Mouse (Mus musculus) ES-E14 (cell line): Measurements from ENCODE around the gene Shisa7. TPM values are rescaled to one million over a fixed set of nuclear protein-coding genes. Genes with fewer than 3 reads are reported as not detected.
"Not testable (repeated sequence)": the region's sequence is repeated elsewhere in the genome, so short reads cannot be mapped to it uniquely, and the experiment has no call there.

Experiments
- DNase-seq: peaks from one replicate; pipeline ENCODE4 v3.0.0-alpha.2; 2013; ENCODE audit warnings: low read depth, low spot score
- H3K27ac ChIP-seq: 2 replicates; pipeline ENCODE4 v1.5.1; 2012; ENCODE audit warnings: low read depth, mild to moderate bottlenecking, low read length, moderate library complexity, mixed read lengths; ENCODE audit not compliant: poor library complexity, insufficient read depth, severe bottlenecking
- H3K36me3 ChIP-seq: 2 replicates; pipeline ENCODE4 v1.6.1; 2012; ENCODE audit warnings: mild to moderate bottlenecking, low read length, moderate library complexity, mixed read lengths; ENCODE audit not compliant: control insufficient read depth, poor library complexity, insufficient read depth, severe bottlenecking
- H3K4me1 ChIP-seq, 2 experiments: fragments of 150-350 bp in 1 of 2; sonication (generic) in 1 of 2; 2 replicates each; pipeline ENCODE4 v1.6.1; 2012; ENCODE audit warnings: low read length in 2 of 2, mild to moderate bottlenecking in 1 of 2, mixed read lengths in 1 of 2; ENCODE audit not compliant: control insufficient read depth in 2 of 2, insufficient read depth in 2 of 2, poor library complexity in 1 of 2
- H3K4me3 ChIP-seq, 2 experiments: fragments of 150-350 bp in 1 of 2; sonication (generic) in 1 of 2; 2 replicates each; pipeline ENCODE4 v1.5.1; 2012; ENCODE audit warnings: low read length in 2 of 2, low read depth in 1 of 2, mild to moderate bottlenecking in 1 of 2, mixed read lengths in 1 of 2; ENCODE audit not compliant: insufficient read depth in 1 of 2, poor library complexity in 1 of 2, severe bottlenecking in 1 of 2
- H3K9ac ChIP-seq: 2 replicates; pipeline ENCODE4 v1.6.1; 2012; ENCODE audit warnings: low read depth, mild to moderate bottlenecking, low read length, mixed read lengths; ENCODE audit not compliant: poor library complexity, insufficient read depth, severe bottlenecking
- H3K9me3 ChIP-seq: fragments of 150-350 bp; sonication (generic); 2 replicates; pipeline ENCODE4 v1.6.1; 2012; ENCODE audit warnings: low read depth, mild to moderate bottlenecking, low read length; ENCODE audit not compliant: control insufficient read depth, insufficient read depth
- CHD2 ChIP-seq: IDR thresholded peaks from 2 replicates; pipeline ENCODE4 v1.6.1; 2014; ENCODE audit warnings: mild to moderate bottlenecking, low read depth, low read length, inconsistent platforms
- HCFC1 ChIP-seq: IDR thresholded peaks from 2 replicates; pipeline ENCODE4 v1.6.1; 2012; ENCODE audit warnings: low read length, inconsistent platforms, borderline replicate concordance; ENCODE audit not compliant: insufficient read depth
- MAFK ChIP-seq: IDR thresholded peaks from 2 replicates; pipeline ENCODE4 v1.6.1; 2014; ENCODE audit warnings: mild to moderate bottlenecking, low read depth, low read length, inconsistent platforms; ENCODE audit not compliant: insufficient read depth
- ZC3H11A ChIP-seq: IDR thresholded peaks from 2 replicates; pipeline ENCODE4 v1.6.1; 2012; ENCODE audit warnings: low read depth, mild to moderate bottlenecking, inconsistent platforms, low read length, borderline replicate concordance
- ZNF384 ChIP-seq: IDR thresholded peaks from 2 replicates; pipeline ENCODE4 v1.6.1; 2012; ENCODE audit warnings: low read depth, low read length, inconsistent platforms
- in situ Hi-C, 2 experiments: fragments of 600-800 bp; cut with MboI; formaldehyde crosslinking; loops; one replicate each; pipeline ENCODE4 v1.15.1; 2025; ENCODE audit warnings: low sequenced_read_pairs in 2 of 2, inconsistent platforms in 1 of 2; ENCODE audit not compliant: unreplicated experiment in 2 of 2
- total RNA-seq: library from RNA; depleted of rRNA; stranded (reverse); fragments of 300-350 nt; gene quantifications from 2 replicates; pipeline ENCODE4 v1.2.3, GENCODE M21; 2012

The Shisa7 gene
- total RNA-seq, 1 experiment = 6.9 TPM

GRCm38 (mm10) chr7:4821690-4822089 is 22.8 kb downstream of the Shisa7 start:
- no peak for DNase-seq
- Histone ChIP-seq H3K27ac (peak overlapping the region; percentile 85; the same call in 1 of the 2 replicates), H3K4me3 (no peak overlapping the region), H3K9me3 (no peaks in the 10 kb centered on the region), H3K36me3 (no peaks in the 10 kb centered on the region), H3K9ac (no peak overlapping the region; the same call in 1 of the 2 replicates), H3K4me1 (peaks cover 19 to 40% of the 10 kb centered on the region in 2 experiments)
- no peak for TF ChIP-seq CHD2
- TF ChIP-seq ZNF384 = no peak
- no peak for TF ChIP-seq ZC3H11A
- TF ChIP-seq MAFK = no peak
- no peak for TF ChIP-seq HCFC1
- in situ Hi-C loops = no loop called here

GRCm38 (mm10) chr7:4820925-4821324 is 23.6 kb downstream of the Shisa7 start:
- peak overlapping the region; percentile 85; the same call in 1 of the 2 replicates for H3K27ac ChIP-seq
- DNase-seq = peak; percentile 91

GRCm38 (mm10) chr7:4816559-4816958 is 27.9 kb downstream of the Shisa7 start:
- TF ChIP-seq CHD2 (no peak), ZC3H11A (no peak), HCFC1 (no peak), MAFK (no peak), ZNF384 (no peak)
- no peak for DNase-seq
- in situ Hi-C loops = no loop called here

More at GRCm38 (mm10) chr7:4820925-4821324, 23.6 kb downstream of the Shisa7 start:
- H3K9me3 ChIP-seq, in situ Hi-C loops, H3K4me3 ChIP-seq, H3K9ac ChIP-seq, H3K36me3 ChIP-seq: not testable (repeated sequence)
- H3K4me1 ChIP-seq = peaks cover 19 to 34% of the 10 kb centered on the region in 2 experiments

GRCm38 (mm10) chr7:4813105-4813791 is 31.2 kb downstream of the Shisa7 start:
- Histone ChIP-seq H3K9me3 (no peaks in the 10 kb centered on the region), H3K9ac (peak overlapping the region; percentile 87), H3K4me1 (peaks cover 2 to 7% of the 10 kb centered on the region in 2 experiments; a peak in 2 of 4 replicates), H3K36me3 (peaks cover 27% of the 10 kb centered on the region), H3K4me3 (peak overlapping the region; percentile 78 to 83), H3K27ac (peak overlapping the region; percentile 69; the same call in 1 of the 2 replicates)
- no peak for TF ChIP-seq CHD2
- TF ChIP-seq HCFC1 = no peak
- no peak for TF ChIP-seq ZC3H11A
- no peak for TF ChIP-seq ZNF384
- no peak for TF ChIP-seq MAFK
- in situ Hi-C loops = no loop called here
- no peak for DNase-seq

More at GRCm38 (mm10) chr7:4816559-4816958, 27.9 kb downstream of the Shisa7 start:
- H3K4me3 ChIP-seq = no peak overlapping the region
- no peaks in the 10 kb centered on the region for H3K9me3 ChIP-seq
- H3K9ac ChIP-seq = no peak overlapping the region
- peaks cover 3 to 8% of the 10 kb centered on the region in 2 experiments; a peak in 3 of 4 replicates for H3K4me1 ChIP-seq
- no peak overlapping the region for H3K27ac ChIP-seq
- H3K36me3 ChIP-seq = peaks cover under 1% of the 10 kb centered on the region; the same call in 1 of the 2 replicates
